Mouse (Mus musculus): ENCODE measurements at regions not wholly inside any gene's neighbourhood (a gene's known extent, or its start where the extent isn't known, plus 50 kb on each side); places are given as distances from the start of the nearest gene placed in this dataset.

DNA sequence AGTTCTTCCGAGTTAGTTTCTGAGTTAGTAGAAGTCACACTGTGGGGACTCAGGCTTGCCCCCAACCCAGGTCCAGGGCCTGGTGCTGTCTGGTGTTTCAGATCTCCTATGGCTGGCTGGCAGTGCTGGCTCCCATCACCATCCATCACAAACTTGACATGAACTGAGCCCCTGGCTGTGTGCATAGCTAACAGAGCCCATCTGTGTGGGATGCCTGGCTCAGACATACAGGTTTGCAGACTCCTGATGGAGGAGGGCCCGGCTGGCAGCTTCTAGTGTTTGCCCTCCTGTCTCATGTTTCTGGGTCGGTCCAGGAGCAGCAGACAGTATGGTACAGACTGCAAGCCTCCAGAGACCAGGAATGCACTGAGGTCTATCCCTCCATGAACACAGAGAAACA is 169.5 kb upstream of the Sulf2 start:
- Histone ChIP-seq H3K27ac (ENCODE audit: low read length) (no peak overlapping the region), H3K27me3 (replicated peaks; ENCODE audit: control insufficient read depth, insufficient read depth, low read length) (no peaks in the 10 kb centered on the region)
- WGBS, result 65% methylated on average over 3 of the region's 3 CpGs

DNA sequence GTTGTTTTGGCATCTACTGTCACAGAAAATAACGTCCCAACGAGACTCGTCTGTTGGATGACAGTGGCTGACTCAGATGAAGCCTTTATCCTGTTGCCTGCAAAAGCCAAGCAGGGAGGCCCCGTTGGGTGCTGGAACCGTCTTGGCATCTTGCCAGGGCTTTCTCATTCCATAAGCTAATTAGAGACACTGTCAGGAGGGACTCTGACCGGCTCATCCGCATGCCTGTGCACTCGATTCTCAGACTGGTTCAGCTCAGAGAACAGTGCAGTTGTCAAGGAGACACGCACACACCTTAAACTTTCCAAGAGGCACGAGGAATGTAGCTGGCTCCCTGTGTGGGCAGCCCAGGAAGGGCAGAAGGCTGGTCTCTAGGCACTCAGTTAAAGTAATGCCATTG is 169.0 kb upstream of the Sulf2 start:
- Histone ChIP-seq H3K27ac (ENCODE audit: low read length) (no peak overlapping the region), H3K36me3 (ENCODE audit: control insufficient read depth, insufficient read depth) (no peaks in the 10 kb centered on the region), H3K9me3 (ENCODE audit: control insufficient read depth, low read length) (no peaks in the 10 kb centered on the region), H3K4me1 (replicated peaks; ENCODE audit: control insufficient read depth, insufficient read depth, low read length) (peaks cover 13% of the 10 kb centered on the region), H3K27me3 (replicated peaks; ENCODE audit: control insufficient read depth, insufficient read depth, low read length) (no peaks in the 10 kb centered on the region), H3K9ac (replicated peaks; ENCODE audit: low read depth, low read length) (no peak overlapping the region), H3K4me2 (ENCODE audit: low read length) (no peak overlapping the region), H3K4me3 (replicated peaks; ENCODE audit: low read length) (no peak overlapping the region)
- WGBS, result 16% methylated on average over 10 of the region's 10 CpGs
- ATAC-seq, result no peak

More for the DNA sequence above, 169.5 kb upstream of the Sulf2 start:
- no peak overlapping the region for H3K9ac ChIP-seq (replicated peaks; ENCODE audit: low read depth, low read length)
- no peaks in the 10 kb centered on the region for H3K9me3 ChIP-seq (ENCODE audit: control insufficient read depth, low read length)
- ATAC-seq, result no peak
- no peaks in the 10 kb centered on the region for H3K36me3 ChIP-seq (ENCODE audit: control insufficient read depth, insufficient read depth)
- no peak overlapping the region for H3K4me2 ChIP-seq (ENCODE audit: low read length)
- H3K4me3 ChIP-seq (replicated peaks; ENCODE audit: low read length), result no peak overlapping the region
- peaks cover 13% of the 10 kb centered on the region for H3K4me1 ChIP-seq (replicated peaks; ENCODE audit: control insufficient read depth, insufficient read depth, low read length)

DNA sequence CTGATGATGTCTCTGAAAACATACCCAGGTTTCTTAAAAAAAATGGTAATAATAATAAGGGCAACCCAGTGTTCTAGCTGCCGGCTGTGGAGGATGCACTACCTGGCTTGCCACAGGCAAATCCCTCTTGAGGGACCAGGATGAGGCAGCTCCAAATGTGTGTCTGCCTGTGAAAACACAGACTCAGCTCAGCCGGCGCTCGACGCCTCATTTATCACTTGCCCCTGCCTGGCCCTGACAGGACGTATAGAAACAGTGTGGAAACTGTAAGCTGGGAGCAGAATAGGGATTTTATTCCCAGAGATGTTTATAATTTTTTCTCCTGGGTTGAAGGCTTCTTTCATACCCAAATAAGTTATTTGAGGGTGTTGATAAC is 167.2 kb upstream of the Sulf2 start:
- Histone ChIP-seq H3K4me1 (replicated peaks; ENCODE audit: control insufficient read depth, insufficient read depth, low read length) (peaks cover 13% of the 10 kb centered on the region), H3K36me3 (ENCODE audit: control insufficient read depth, insufficient read depth) (no peaks in the 10 kb centered on the region), H3K9ac (replicated peaks; ENCODE audit: low read depth, low read length) (no peak overlapping the region), H3K9me3 (ENCODE audit: control insufficient read depth, low read length) (no peaks in the 10 kb centered on the region), H3K4me2 (ENCODE audit: low read length) (no peak overlapping the region), H3K4me3 (replicated peaks; ENCODE audit: low read length) (no peak overlapping the region), H3K27ac (ENCODE audit: low read length) (no peak overlapping the region), H3K27me3 (replicated peaks; ENCODE audit: control insufficient read depth, insufficient read depth, low read length) (no peaks in the 10 kb centered on the region)
- WGBS, result 76% methylated on average over 6 of the region's 6 CpGs
- no peak for ATAC-seq

DNA sequence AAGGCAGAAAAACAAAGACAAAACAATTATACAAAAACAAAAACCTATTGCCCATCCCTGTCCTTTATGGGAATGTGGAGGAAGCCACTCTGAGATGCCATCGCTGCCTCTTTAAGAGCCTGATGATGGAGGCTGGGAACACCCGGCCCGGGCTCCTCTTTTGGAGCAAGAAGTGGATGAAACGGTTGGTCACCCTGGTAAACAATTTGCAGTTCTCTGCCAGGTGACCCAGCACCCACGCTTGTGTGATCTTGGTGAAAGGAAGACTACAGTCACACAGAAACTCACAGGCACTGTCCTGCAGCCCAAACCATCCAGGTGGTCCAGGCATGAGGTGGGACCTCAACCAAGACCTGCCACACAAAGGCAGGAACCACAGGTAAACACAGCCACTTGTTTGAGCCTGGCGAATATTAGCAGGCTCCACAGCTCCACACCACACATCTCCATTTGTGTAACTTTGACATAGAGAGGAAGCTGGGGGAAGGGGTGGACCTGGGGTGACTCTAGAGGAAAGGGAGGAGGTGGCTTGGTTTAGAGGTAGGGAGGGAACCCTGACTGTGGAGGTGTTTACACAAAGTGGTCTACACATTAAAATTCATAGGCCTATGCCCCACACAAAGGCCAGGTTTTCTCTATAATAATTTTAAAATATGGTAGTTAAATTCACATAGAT is 166.7 kb upstream of the Sulf2 start:
- H3K4me1 ChIP-seq (replicated peaks; ENCODE audit: control insufficient read depth, insufficient read depth, low read length), result peaks cover 13% of the 10 kb centered on the region
- no peaks in the 10 kb centered on the region for H3K27me3 ChIP-seq (replicated peaks; ENCODE audit: control insufficient read depth, insufficient read depth, low read length)
- H3K36me3 ChIP-seq (ENCODE audit: control insufficient read depth, insufficient read depth), result no peaks in the 10 kb centered on the region
- no peak overlapping the region for H3K4me2 ChIP-seq (ENCODE audit: low read length)
- no peak overlapping the region for H3K4me3 ChIP-seq (replicated peaks; ENCODE audit: low read length)
- no peak for ATAC-seq
- no peak overlapping the region for H3K27ac ChIP-seq (ENCODE audit: low read length)
- H3K9ac ChIP-seq (replicated peaks; ENCODE audit: low read depth, low read length), result no peak overlapping the region
- 82% methylated on average over 6 of the region's 6 CpGs for WGBS
- no peaks in the 10 kb centered on the region for H3K9me3 ChIP-seq (ENCODE audit: control insufficient read depth, low read length)

DNA sequence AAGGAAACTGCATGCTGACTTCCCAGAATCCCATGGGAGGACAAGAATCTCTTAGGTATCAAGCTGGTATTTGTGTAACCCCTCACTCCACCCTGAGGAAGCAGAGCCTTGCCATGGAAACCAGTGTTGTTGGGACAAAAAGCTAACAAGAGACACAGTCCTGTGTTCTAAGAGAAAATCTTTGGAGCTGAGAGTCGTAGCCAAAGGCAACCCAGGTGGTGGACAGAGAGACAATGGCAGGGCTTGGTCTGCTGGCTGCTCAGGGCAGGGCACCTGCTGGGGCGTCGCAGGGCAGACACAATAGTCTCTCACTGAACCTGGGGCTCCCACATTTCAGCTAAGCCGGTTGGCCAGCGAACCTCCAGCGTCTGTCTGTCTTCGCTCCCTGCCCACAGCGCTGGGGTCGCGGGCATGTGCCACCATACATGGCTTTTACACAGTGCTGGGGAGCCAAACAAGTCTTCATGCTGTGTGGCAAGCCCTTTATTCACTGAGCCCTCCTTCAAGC is 161.0 kb upstream of the Sulf2 start:
- H3K36me3 ChIP-seq (ENCODE audit: control insufficient read depth, insufficient read depth), result no peaks in the 10 kb centered on the region
- no peak overlapping the region for H3K4me2 ChIP-seq (ENCODE audit: low read length)
- H3K27me3 ChIP-seq (replicated peaks; ENCODE audit: control insufficient read depth, insufficient read depth, low read length), result no peaks in the 10 kb centered on the region
- no peak overlapping the region for H3K4me3 ChIP-seq (replicated peaks; ENCODE audit: low read length)
- no peak overlapping the region for H3K27ac ChIP-seq (ENCODE audit: low read length)
- 0 out of 2 replicates have a peak, but pooled peaks cover 4% of the 10 kb centered on the region for H3K4me1 ChIP-seq (replicated peaks; ENCODE audit: control insufficient read depth, insufficient read depth, low read length)
- WGBS, result 6% methylated on average over 10 of the region's 10 CpGs
- no peaks in the 10 kb centered on the region for H3K9me3 ChIP-seq (ENCODE audit: control insufficient read depth, low read length)
- no peak overlapping the region for H3K9ac ChIP-seq (replicated peaks; ENCODE audit: low read depth, low read length)
- peak; percentile 26; the same call in 1 of the 2 replicates for ATAC-seq

DNA sequence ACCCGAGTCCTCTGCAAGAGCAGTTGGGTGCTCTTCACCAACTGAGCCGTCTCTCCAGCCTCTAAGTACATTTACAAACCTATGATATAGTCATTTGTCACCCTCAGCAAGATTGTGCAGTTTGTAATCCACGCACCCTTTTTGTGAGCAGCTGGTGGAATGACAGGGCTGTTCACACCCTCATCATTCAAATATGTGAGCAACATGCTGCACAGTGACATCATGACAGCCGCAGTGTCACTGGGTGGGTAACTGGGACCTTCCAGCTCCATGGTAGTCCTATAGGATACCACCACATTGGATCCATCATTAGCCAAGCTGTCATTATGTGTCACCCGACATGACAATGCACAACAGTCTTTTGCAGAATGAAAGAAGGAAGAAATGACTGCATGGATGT is 155.0 kb upstream of the Sulf2 start:
- Histone ChIP-seq H3K4me1 (replicated peaks; ENCODE audit: control insufficient read depth, insufficient read depth, low read length) (0 out of 2 replicates have a peak, but pooled peaks cover 17% of the 10 kb centered on the region), H3K27me3 (replicated peaks; ENCODE audit: control insufficient read depth, insufficient read depth, low read length) (no peaks in the 10 kb centered on the region), H3K4me3 (replicated peaks; ENCODE audit: low read length) (no peak overlapping the region), H3K9me3 (ENCODE audit: control insufficient read depth, low read length) (no peaks in the 10 kb centered on the region), H3K9ac (replicated peaks; ENCODE audit: low read depth, low read length) (no peak overlapping the region), H3K27ac (ENCODE audit: low read length) (no peak overlapping the region), H3K4me2 (ENCODE audit: low read length) (no peak overlapping the region), H3K36me3 (ENCODE audit: control insufficient read depth, insufficient read depth) (no peaks in the 10 kb centered on the region)
- peak; percentile 71; the same call in 1 of the 2 replicates for ATAC-seq
- 63% methylated on average over 5 of the region's 5 CpGs for WGBS

DNA sequence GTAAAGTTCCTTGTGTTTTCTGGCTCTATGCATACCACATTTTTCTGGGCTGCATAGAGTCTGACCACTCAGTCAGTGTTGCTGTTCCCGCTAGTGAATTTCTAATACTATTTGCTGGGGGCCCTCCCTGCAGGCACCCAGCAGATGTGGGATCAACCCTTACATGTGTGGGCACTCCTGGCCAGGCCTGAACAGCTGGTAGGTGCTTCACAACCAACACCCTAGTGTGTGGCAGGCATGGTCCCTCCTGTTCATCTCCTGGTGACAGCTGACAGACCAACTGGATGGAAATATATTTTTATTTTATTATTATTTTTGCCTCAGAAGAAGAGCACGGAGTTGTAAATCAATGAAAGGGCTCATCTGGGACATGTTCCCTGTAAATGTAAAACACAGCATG is 154.4 kb upstream of the Sulf2 start:
- H3K27me3 ChIP-seq (replicated peaks; ENCODE audit: control insufficient read depth, insufficient read depth, low read length), result no peaks in the 10 kb centered on the region
- WGBS, result 73% methylated on average over 2 of the region's 2 CpGs

DNA sequence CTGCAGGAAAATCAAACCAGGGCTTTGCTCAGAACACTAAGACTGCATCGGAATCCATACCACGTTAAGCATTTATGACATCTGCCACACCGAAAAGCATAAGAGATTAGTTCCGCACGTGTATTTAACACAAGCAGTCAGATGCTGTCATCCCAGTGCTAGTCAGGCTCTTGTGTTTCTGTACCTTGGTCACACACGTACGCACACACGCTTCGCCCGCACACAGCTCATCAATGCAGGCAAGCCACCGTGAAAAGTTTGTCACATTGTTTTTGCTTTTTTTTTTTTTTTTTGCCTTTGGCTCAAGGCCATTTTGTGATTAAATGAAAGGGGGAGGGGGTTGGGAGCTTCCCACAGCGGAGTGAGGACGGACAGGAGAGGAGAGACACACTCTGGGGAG is 152.1 kb upstream of the Sulf2 start:
- no peaks in the 10 kb centered on the region for H3K27me3 ChIP-seq (replicated peaks; ENCODE audit: control insufficient read depth, insufficient read depth, low read length)
- 31% methylated on average over 13 of the region's 13 CpGs for WGBS
- H3K27ac ChIP-seq (ENCODE audit: low read length), result no peak overlapping the region
- no peak overlapping the region for H3K4me2 ChIP-seq (ENCODE audit: low read length)
- H3K9me3 ChIP-seq (ENCODE audit: control insufficient read depth, low read length), result no peaks in the 10 kb centered on the region
- H3K36me3 ChIP-seq (ENCODE audit: control insufficient read depth, insufficient read depth), result no peaks in the 10 kb centered on the region
- peaks cover 25% of the 10 kb centered on the region; the same call in 1 of the 2 replicates for H3K4me1 ChIP-seq (replicated peaks; ENCODE audit: control insufficient read depth, insufficient read depth, low read length)
- H3K4me3 ChIP-seq (replicated peaks; ENCODE audit: low read length), result no peak overlapping the region
- no peak overlapping the region for H3K9ac ChIP-seq (replicated peaks; ENCODE audit: low read depth, low read length)
- ATAC-seq, result no peak

More for the DNA sequence above, 154.4 kb upstream of the Sulf2 start:
- Histone ChIP-seq H3K4me1 (replicated peaks; ENCODE audit: control insufficient read depth, insufficient read depth, low read length) (peaks cover 22% of the 10 kb centered on the region; the same call in 1 of the 2 replicates), H3K4me2 (ENCODE audit: low read length) (no peak overlapping the region), H3K4me3 (replicated peaks; ENCODE audit: low read length) (no peak overlapping the region), H3K9ac (replicated peaks; ENCODE audit: low read depth, low read length) (no peak overlapping the region), H3K9me3 (ENCODE audit: control insufficient read depth, low read length) (no peaks in the 10 kb centered on the region), H3K27ac (ENCODE audit: low read length) (no peak overlapping the region), H3K36me3 (ENCODE audit: control insufficient read depth, insufficient read depth) (no peaks in the 10 kb centered on the region)
- ATAC-seq, result no peak

DNA sequence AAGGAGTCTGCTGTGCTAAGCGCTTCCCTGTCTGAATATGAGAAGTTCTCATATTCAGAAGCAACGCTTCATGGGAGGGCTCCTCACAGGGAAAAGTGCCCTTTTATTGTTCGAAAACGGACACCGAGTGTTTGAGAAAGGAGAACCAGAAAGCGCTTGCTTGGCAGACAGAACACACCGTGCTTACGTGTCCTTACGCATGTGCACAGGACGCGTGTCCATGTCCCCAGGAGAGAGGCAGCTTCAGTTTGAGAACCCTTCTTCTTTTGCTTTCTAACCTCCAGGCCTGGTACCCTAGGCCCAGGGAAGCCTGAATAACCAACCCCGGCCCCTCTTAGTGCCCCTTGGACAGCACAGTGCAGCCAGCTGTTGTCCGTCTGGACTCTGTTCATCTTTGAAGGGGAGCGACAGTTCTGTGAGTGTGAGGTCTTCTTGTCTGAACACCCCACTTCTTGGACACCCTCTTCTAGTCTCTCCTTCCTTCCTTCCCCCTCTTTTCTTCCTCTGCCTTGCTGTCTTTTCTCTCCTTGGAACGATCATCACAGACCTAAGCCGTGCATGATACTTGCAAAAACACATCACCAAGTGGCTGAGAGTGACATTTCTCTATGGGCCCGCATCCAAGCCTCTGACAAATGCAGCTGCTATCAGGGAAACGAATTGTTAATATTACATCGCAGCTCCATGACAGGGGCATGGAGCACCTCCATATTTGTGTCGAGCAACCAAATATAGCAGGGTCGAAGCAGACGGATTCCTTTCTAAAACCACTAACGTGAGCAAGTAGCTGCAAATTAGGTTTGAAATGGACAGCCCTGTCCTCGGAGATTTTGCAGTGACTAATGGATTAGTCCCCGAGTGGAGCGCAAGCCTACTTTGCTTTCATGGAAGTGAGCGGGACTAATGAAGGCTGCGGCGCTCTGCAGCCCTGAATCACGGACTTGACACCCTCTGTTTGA is 149.9 kb upstream of the Sulf2 start:
- no peaks in the 10 kb centered on the region for H3K27me3 ChIP-seq (replicated peaks; ENCODE audit: control insufficient read depth, insufficient read depth, low read length)
- peak overlapping the region; percentile 31; the same call in 1 of the 2 replicates for H3K27ac ChIP-seq (ENCODE audit: low read length)
- no peaks in the 10 kb centered on the region for H3K36me3 ChIP-seq (ENCODE audit: control insufficient read depth, insufficient read depth)
- H3K4me2 ChIP-seq (ENCODE audit: low read length), result no peak overlapping the region
- peak; percentile 41; the same call in 1 of the 2 replicates for ATAC-seq
- H3K9ac ChIP-seq (replicated peaks; ENCODE audit: low read depth, low read length), result no peak overlapping the region
- peaks cover 23% of the 10 kb centered on the region; the same call in 1 of the 2 replicates for H3K4me1 ChIP-seq (replicated peaks; ENCODE audit: control insufficient read depth, insufficient read depth, low read length)
- no peaks in the 10 kb centered on the region for H3K9me3 ChIP-seq (ENCODE audit: control insufficient read depth, low read length)
- WGBS, result 53% methylated on average over 30 of the region's 30 CpGs
- no peak overlapping the region for H3K4me3 ChIP-seq (replicated peaks; ENCODE audit: low read length)

Measured in forebrain, embryonic 16.5 days (tissue).